Mouse (Mus musculus) megakaryocyte, embryonic 14.5 days (primary cell): ENCODE data around the gene Samd1. TPM values are rescaled to one million over a fixed set of nuclear protein-coding genes. Genes with fewer than 3 reads are reported as not detected.

Source experiments
- H3K27me3 ChIP-seq: replicated peaks from 2 replicates; pipeline ENCODE3; 2012; ENCODE audit warnings: inconsistent platforms
- H3K36me3 ChIP-seq: replicated peaks from 2 replicates; pipeline ENCODE3; 2012; ENCODE audit warnings: low read length, inconsistent platforms, mixed read lengths
- H3K4me1 ChIP-seq: 2 replicates; pipeline ENCODE4 v1.6.1; 2012; ENCODE audit warnings: inconsistent platforms
- H3K4me3 ChIP-seq: replicated peaks from 2 replicates; pipeline ENCODE3; 2012; ENCODE audit warnings: moderate library complexity, mild to moderate bottlenecking, inconsistent platforms
- H3K9me3 ChIP-seq: 2 replicates; pipeline ENCODE4 v1.6.1; 2012; ENCODE audit warnings: inconsistent platforms
- FLI1 ChIP-seq: IDR thresholded peaks from 2 replicates; pipeline ENCODE4 v1.6.1; 2012; ENCODE audit warnings: low read length, inconsistent platforms, mixed read lengths
- GATA1 ChIP-seq: IDR thresholded peaks from 3 replicates; pipeline ENCODE4 v1.6.1; 2012; ENCODE audit warnings: mixed read lengths, low read length, inconsistent platforms, borderline replicate concordance
- polyA plus RNA-seq: library from polyadenylated mRNA; stranded (reverse); fragments of >175 nt; gene quantifications from 2 replicates; pipeline ENCODE4 v1.2.3, GENCODE M21; 2012; ENCODE audit warnings: low replicate concordance; ENCODE audit not compliant: insufficient read depth

Gene Samd1
- 72.0 and 104 TPM in 2 replicates for polyA plus RNA-seq

DNA sequence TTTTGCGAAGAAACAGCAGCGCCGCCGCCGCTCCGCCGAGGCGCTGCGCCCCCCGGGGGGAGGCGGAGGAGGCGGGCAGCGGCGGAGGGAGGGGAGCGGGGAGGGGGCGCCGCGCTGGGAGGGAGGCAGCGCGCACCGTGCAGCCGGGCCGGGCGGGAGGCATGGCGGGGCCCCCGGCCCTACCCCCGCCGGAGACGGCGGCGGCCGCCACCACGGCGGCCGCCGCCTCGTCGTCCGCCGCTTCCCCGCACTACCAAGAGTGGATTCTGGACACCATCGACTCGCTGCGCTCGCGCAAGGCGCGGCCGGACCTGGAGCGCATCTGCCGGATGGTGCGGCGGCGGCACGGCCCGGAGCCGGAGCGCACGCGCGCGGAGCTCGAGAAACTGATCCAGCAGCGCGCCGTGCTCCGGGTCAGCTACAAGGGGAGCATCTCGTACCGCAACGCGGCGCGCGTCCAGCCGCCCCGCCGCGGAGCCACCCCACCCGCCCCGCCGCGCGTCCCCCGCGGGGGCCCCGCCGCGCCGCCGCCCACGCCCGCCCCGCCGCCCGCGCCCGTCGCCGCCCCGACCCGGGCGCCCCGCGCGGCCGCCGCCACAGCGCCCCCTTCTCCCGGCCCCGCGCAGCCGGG lies at the start of gene Samd1:
Gene Samd1 (plus strand): TSS at position 162 of the 631 bp plus-strand sequence.
- Histone ChIP-seq H3K9me3 (no peaks in the 10 kb centered on the region), H3K27me3 (no peaks in the 10 kb centered on the region), H3K4me3 (peak within 1 kb of the TSS; percentile 91), H3K36me3 (peaks cover 62% of the 10 kb centered on the region), H3K4me1 (peaks cover 43% of the 10 kb centered on the region)
- no peak for TF ChIP-seq GATA1
- no peak for TF ChIP-seq FLI1

DNA sequence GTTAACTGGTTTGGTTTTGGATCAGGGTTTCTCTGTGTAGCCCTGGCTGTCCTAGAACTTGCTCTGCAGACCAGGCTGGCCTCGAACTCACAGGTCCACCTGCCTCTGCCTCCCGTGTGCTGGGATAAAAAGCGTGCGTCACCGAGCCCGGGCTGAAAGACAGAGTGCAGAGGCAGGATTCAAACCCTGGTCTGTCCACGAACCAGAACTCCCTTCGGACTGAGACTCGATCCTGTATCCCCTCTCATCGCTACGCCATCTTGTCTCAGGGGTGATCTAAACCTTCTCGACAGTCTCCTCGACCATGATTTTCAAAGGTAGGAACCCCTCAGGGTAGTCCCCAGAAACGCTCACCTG lies 42.7 kb upstream of the Samd1 start:
- TF ChIP-seq GATA1 (no peak), FLI1 (no peak)
- Histone ChIP-seq H3K36me3 (peaks cover 3% of the 10 kb centered on the region), H3K9me3 (no peaks in the 10 kb centered on the region), H3K27me3 (peaks cover 11% of the 10 kb centered on the region), H3K4me3 (peak overlapping the region; percentile 95), H3K4me1 (peaks cover 39% of the 10 kb centered on the region)

DNA sequence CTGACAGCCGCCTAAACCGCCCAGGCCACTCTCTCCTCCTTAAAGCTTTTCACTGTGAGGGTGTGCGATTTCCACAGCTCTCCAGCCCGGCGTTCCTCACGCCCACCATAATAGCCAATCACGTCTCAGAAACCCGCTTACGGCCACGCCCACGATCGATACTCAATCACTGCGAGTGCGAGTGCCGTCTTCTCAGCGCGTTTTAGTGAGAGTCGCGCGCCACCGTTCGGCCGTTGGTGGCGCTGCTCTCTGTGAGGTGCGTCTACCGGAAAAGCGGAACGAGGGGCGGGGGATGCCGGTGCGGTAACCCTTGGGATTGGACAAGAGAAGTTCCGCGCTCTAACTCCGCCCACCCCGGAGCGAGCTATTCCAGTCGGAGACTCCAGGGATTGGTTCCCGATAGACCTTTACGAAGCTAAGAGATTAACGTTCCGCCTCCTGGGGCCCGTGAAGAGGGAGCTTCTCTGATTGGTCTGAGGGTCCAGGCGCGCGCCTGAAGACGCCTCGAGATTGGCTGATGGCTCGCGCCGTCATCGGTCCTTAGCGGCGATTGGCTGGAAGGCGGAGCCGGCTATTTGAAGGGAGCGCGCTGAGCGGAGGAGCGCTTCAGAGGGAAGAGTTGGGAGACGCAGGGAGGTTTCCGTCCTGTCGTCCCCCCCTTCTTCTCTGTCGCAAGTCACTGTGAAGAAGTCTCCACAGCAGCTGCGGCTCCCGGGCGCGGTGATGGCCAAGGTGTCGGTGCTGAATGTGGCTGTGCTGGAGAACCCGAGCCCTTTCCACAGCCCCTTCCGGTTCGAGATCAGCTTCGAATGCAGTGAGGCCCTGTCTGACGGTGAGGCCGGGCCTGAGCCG lies 42.1 kb upstream of the Samd1 start, which contains the start of the genes Gm10644 and Asf1b:
Gene Gm10644 (minus strand): TSS at position 100 of the 852 bp plus-strand sequence.
Gene Asf1b (plus strand): TSS at position 402 of the 852 bp plus-strand sequence.
- H3K4me3 ChIP-seq, result peak within 1 kb of the TSS; percentile 95
- H3K9me3 ChIP-seq, result no peaks in the 10 kb centered on the region
- peaks cover 6% of the 10 kb centered on the region for H3K36me3 ChIP-seq
- H3K27me3 ChIP-seq, result peaks cover 11% of the 10 kb centered on the region
- H3K4me1 ChIP-seq, result peaks cover 39% of the 10 kb centered on the region
- no peak for TF ChIP-seq GATA1
- TF ChIP-seq FLI1, result no peak

DNA sequence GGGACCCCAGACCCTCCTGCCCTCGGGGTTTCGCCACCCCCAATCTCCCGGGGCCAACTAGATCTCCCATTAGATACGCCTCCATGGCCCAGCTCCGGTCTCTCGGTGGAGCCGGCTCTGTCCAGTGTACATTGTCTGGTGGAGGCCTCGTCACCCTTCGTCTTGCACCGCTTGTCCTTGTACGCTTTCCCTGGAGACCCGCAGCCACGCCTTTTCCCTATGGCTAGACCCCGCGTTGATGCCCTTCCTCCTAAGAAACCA lies 41.6 kb upstream of the Samd1 start:
- no peak for TF ChIP-seq GATA1
- TF ChIP-seq FLI1, result no peak
- Histone ChIP-seq H3K4me3 (peak overlapping the region; percentile 95), H3K4me1 (peaks cover 39% of the 10 kb centered on the region), H3K9me3 (no peaks in the 10 kb centered on the region), H3K27me3 (peaks cover 11% of the 10 kb centered on the region), H3K36me3 (peaks cover 6% of the 10 kb centered on the region)

DNA sequence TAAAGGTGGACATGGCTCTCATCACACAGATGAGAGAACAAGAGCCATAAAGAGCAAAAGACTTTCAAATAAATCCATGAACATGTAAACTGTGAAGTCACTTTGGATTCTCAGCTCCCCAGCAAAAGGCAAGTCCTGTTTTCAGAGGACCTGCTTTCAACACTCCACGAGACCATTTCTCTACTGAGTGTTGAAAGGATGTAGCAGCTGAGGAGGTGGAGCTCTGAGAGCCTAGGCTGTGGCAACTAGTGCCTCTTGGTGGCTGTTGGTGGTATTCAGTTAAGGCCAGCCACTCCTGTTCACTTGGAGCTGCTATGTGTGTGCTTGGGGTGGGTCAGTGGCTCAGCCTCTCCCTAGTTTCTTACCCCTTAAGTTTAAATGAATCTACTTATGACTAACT lies 40.7 kb upstream of the Samd1 start:
- peaks cover 9% of the 10 kb centered on the region for H3K27me3 ChIP-seq
- TF ChIP-seq FLI1 (no peak), GATA1 (no peak)
- H3K36me3 ChIP-seq, result peaks cover 10% of the 10 kb centered on the region
- H3K4me3 ChIP-seq, result peak overlapping the region; percentile 95
- no peaks in the 10 kb centered on the region for H3K9me3 ChIP-seq
- peaks cover 39% of the 10 kb centered on the region for H3K4me1 ChIP-seq

DNA sequence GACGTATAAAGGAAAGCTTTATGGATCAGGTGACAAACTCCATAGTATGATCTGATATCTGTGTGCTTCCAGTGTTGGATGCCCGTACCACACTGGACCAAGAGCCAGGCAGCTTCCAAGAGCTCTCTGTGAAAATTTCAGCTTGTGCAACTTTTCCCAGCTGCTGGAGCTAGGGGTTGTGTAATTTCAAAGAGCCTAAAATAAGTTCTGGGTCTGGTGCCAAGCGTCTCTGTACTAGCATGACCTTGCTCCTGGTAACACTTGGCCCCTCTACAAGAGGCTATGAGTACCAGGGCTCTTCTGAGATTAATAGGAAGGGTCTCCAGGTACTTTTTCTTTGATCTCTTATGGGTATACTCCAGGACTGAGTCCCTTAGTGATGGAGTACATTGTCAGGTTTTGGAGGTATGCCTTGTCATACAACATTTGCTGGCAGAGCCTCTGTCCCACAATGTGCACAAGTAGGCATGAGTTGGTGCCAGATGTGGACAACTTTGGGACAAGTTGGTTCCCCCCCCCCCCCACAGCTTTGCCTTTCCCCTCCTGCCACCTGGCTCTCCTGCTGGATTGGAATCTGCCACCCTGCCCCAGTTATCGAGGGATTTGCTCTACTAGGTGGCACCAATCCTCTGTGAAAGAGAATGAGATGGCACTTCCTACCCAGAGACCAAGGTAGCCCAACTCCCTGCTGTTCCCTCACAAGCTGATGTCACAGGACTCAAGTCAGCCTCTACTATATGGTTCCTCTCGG lies 33.3 kb upstream of the Samd1 start:
- Histone ChIP-seq H3K9me3 (no peaks in the 10 kb centered on the region), H3K4me1 (peaks cover 6% of the 10 kb centered on the region; the same call in 1 of the 2 replicates), H3K27me3 (no peaks in the 10 kb centered on the region), H3K36me3 (peaks cover 71% of the 10 kb centered on the region), H3K4me3 (no peak overlapping the region)
- no peak for TF ChIP-seq GATA1
- no peak for TF ChIP-seq FLI1

DNA sequence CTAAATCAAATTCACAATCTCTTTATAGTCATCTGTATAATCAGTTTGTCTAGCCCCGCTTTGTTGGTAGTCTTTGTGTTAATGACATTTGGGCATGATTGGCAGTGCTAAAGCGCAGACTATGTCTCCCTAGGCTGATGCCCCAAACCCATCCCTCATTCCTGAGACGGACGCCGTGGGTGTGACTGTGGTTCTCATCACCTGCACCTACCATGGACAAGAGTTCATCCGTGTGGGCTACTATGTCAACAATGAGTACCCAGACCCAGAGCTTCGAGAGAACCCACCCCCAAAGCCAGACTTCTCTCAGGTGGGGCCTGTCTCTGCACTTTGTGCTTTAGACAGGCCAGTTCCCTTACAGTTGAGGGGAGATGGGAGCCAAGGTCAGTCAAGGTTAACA lies 29.8 kb upstream of the Samd1 start:
- no peak overlapping the region for H3K4me3 ChIP-seq
- H3K4me1 ChIP-seq, result peaks cover 16% of the 10 kb centered on the region
- peaks cover 63% of the 10 kb centered on the region for H3K36me3 ChIP-seq
- no peaks in the 10 kb centered on the region for H3K9me3 ChIP-seq
- TF ChIP-seq GATA1 (no peak), FLI1 (no peak)
- no peaks in the 10 kb centered on the region for H3K27me3 ChIP-seq

DNA sequence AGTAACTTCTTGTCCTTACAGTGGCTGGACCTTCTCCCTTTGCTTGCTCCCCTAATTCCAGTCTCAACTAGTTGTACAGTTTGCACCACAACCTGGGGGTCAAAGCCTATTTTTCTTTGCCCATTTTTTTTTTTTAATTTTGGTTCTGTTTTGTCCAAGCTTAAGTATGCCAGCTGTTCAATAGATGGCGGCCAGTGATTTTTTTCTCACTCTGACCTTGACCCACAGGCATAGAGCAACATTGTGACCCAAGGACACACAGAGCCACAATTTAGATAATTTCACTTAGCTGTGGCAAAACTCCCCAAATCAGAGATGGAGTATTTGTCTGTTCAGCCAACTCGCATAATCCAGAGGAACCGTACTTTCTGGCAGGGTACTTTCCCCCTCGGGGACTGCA lies 26.4 kb upstream of the Samd1 start:
- Histone ChIP-seq H3K27me3 (no peaks in the 10 kb centered on the region), H3K4me3 (peak overlapping the region; percentile 100), H3K9me3 (no peaks in the 10 kb centered on the region), H3K4me1 (peaks cover 44% of the 10 kb centered on the region), H3K36me3 (peaks cover 43% of the 10 kb centered on the region)
- TF ChIP-seq GATA1, result no peak
- no peak for TF ChIP-seq FLI1

DNA sequence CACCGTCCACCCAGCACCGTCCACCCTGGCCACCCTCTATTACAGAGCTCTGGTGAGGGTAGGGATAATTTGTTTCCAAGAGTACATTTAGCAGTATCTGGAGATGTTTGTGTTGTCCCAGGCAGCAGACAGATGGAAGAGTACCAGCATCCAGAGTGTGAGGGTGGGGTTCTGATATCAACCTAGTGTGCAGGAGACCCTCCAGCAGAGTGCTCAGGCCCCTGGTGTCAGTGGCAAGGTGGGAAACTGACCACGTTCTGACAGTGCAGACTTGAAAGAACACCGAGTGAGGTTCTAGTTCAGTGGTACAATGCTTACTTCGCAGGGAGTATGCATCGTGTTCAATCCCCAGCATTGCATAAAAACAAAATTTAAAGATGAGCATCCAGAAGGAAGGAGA lies 25.8 kb upstream of the Samd1 start:
- Histone ChIP-seq H3K36me3 (peaks cover 39% of the 10 kb centered on the region), H3K9me3 (no peaks in the 10 kb centered on the region), H3K4me3 (peak overlapping the region; percentile 100), H3K4me1 (peaks cover 49% of the 10 kb centered on the region), H3K27me3 (no peaks in the 10 kb centered on the region)
- no peak for TF ChIP-seq GATA1
- no peak for TF ChIP-seq FLI1
